18 mouse cellular contexts compared by ENCODE assay signal in genomic region chr7:19444801-19445200, GRCm38 (mm10). TPM values are rescaled to one million over a fixed set of nuclear protein-coding genes. Genes with fewer than 3 reads are reported as not detected.
"Had no signal": no experiment of that assay in that cellular context is flagged by ENCODE, and none has a peak within 500 bp of the region (broad histone marks: within the 10 kb centered on the region; RNA-seq: fewer than 3 reads in every experiment).

No protein-coding gene starts in this region.

- H3K4me2 ChIP-seq: liver, embryonic 13.5 days; lung, embryonic 15.5 days; midbrain, embryonic 11.5 days; midbrain, embryonic 15.5 days; neural tube, embryonic 12.5 days had no signal

- DNase-seq: kidney, adult 8-10 months; kidney, postnatal 25 days; liver; liver, embryonic 13.5 days; liver, postnatal 0 days; lung, postnatal 14 days; thymus, adult 18-20 months; thymus, postnatal 14 days had no signal

- H3K27ac ChIP-seq: left cerebral cortex, adult 2 months; liver, embryonic 13.5 days; lung, embryonic 15.5 days; macrophage; midbrain, embryonic 15.5 days; neural tube, embryonic 12.5 days had no signal

- ATAC-seq: liver, postnatal 0 days; midbrain, embryonic 15.5 days had no signal

- H3K27me3 ChIP-seq: liver, embryonic 13.5 days; lung, embryonic 15.5 days; megakaryocyte, embryonic 14.5 days; midbrain, embryonic 15.5 days; neural tube, embryonic 12.5 days had no signal

- H3K9ac ChIP-seq: liver, embryonic 13.5 days; liver, postnatal 0 days; lung, embryonic 15.5 days; midbrain, embryonic 15.5 days; neural tube, embryonic 12.5 days had no signal

- H3K4me1 ChIP-seq: lung, embryonic 15.5 days; midbrain, embryonic 15.5 days; neural tube, embryonic 12.5 days had no signal

- H3K9me3 ChIP-seq: liver, embryonic 13.5 days; lung, embryonic 15.5 days; megakaryocyte, embryonic 14.5 days; midbrain, embryonic 15.5 days; neural tube, embryonic 12.5 days had no signal

- H3K4me3 ChIP-seq: left cerebral cortex, adult 2 months; liver, embryonic 13.5 days; lung, embryonic 15.5 days; megakaryocyte, embryonic 14.5 days; midbrain, embryonic 15.5 days; neural tube, embryonic 12.5 days had no signal

RNA-seq across cellular contexts. Expression of gene Exoc3l2, which starts 18.3 kb away (rescaled TPM):
- total RNA-seq: neutrophil, adult 5-6 weeks had no signal
- polyA plus RNA-seq: macrophage had no signal

RNA-seq across cellular contexts. Expression of gene Ckm, which starts 40.2 kb away (rescaled TPM):
- total RNA-seq: layer of hippocampus, postnatal 25 days; left cerebral cortex, adult 2 months; monocyte, adult 5-6 weeks; neutrophil, adult 5-6 weeks had no signal
- polyA plus RNA-seq: macrophage; midbrain, embryonic 11.5 days; midbrain, embryonic 15.5 days had no signal

RNA-seq across cellular contexts. Expression of gene Klc3, which starts 40.9 kb away (rescaled TPM):
- total RNA-seq: monocyte, adult 5-6 weeks had no signal
- polyA plus RNA-seq: macrophage had no signal
